Mouse (Mus musculus) layer of hippocampus, postnatal 10 days (tissue): ENCODE measurements around the gene Rps27a. TPM values are rescaled to one million over a fixed set of nuclear protein-coding genes. Genes with fewer than 3 reads are reported as not detected.
"Not testable (repeated sequence)": the region's sequence is repeated elsewhere in the genome, so short reads cannot be mapped to it uniquely, and the experiment has no call there.

Experiments
- DNase-seq, 2 experiments: peaks; one replicate each; pipeline ENCODE4 v3.0.0; 2021; ENCODE audit warnings: low spot score in 2 of 2
- long read RNA-seq: library from polyadenylated mRNA; stranded (forward); transcript quantifications from one replicate; pipeline ENCODE4 v2.0.0, GENCODE M21; 2023
- total RNA-seq, 2 experiments: library from RNA; stranded (reverse); gene quantifications; 2 replicates each; pipeline ENCODE4 v1.2.3; 2021

Gene Rps27a
- 100 to 1,000 TPM; 485 to 520 TPM for total RNA-seq
- long read RNA-seq, transcript Rps27a-201 (5 exons, 637 nt): minor isoform, 32 of 301 reads
- long read RNA-seq, transcript Rps27a-202 (6 exons, 791 nt): major isoform, 210 of 301 reads
- long read RNA-seq, partial matches to known transcripts: 1 of 301 reads
- long read RNA-seq, other reads (novel, unspliced or antisense): 57 of 301 reads

- peak; percentile 95 for DNase-seq
Observed at GRCm38 (mm10) chr11:29547752-29548503, at the start of gene Rps27a, which contains the start of gene Clhc1. TSS of gene Rps27a (minus strand) at chr11:29548109. TSS of gene Clhc1 (plus strand) at chr11:29547950.

GRCm38 (mm10) chr11:29597159-29597558 lies 49.2 kb upstream of the Rps27a start:
- DNase-seq: no peak

- no peak for DNase-seq
Observed at GRCm38 (mm10) chr11:29595217-29595616, 47.3 kb upstream of the Rps27a start.

- DNase-seq: no peak
Observed at GRCm38 (mm10) chr11:29579610-29580009, 31.7 kb upstream of the Rps27a start.

- no peak for DNase-seq
Observed at GRCm38 (mm10) chr11:29572656-29573055, 24.7 kb upstream of the Rps27a start.

- DNase-seq: no peak
Observed at GRCm38 (mm10) chr11:29571536-29571935, 23.6 kb upstream of the Rps27a start.

GRCm38 (mm10) chr11:29563406-29563805 lies 15.5 kb upstream of the Rps27a start:
- DNase-seq: no peak

GRCm38 (mm10) chr11:29560990-29561389 lies 13.1 kb upstream of the Rps27a start:
- no peak for DNase-seq

GRCm38 (mm10) chr11:29560452-29560851 lies 12.5 kb upstream of the Rps27a start:
- DNase-seq: no peak

GRCm38 (mm10) chr11:29549425-29549778 lies 1.5 kb upstream of the Rps27a start:
- DNase-seq: no peak

GRCm38 (mm10) chr11:29548504-29549424 lies 855 bp upstream of the Rps27a start:
- DNase-seq: no peak

- no peak for DNase-seq
Observed at GRCm38 (mm10) chr11:29547249-29547751, 609 bp downstream of the Rps27a start.

GRCm38 (mm10) chr11:29546762-29547161 lies 1.1 kb downstream of the Rps27a start:
- no peak for DNase-seq

GRCm38 (mm10) chr11:29546297-29546696 lies 1.6 kb downstream of the Rps27a start:
- not testable (repeated sequence) for DNase-seq

- not testable (repeated sequence) for DNase-seq
Observed at GRCm38 (mm10) chr11:29545150-29545752, 2.7 kb downstream of the Rps27a start.

- DNase-seq: no peak
Observed at GRCm38 (mm10) chr11:29544225-29544945, 3.5 kb downstream of the Rps27a start.

- no peak for DNase-seq
Observed at GRCm38 (mm10) chr11:29538201-29538600, 9.7 kb downstream of the Rps27a start.

- DNase-seq: peak; percentile 80 to 84
Observed at GRCm38 (mm10) chr11:29525988-29526794, 21.7 kb downstream of the Rps27a start, which contains the start of gene Mtif2. TSS of gene Mtif2 (plus strand) at chr11:29526408.

- peak; percentile 77 to 81 for DNase-seq
Observed at GRCm38 (mm10) chr11:29514682-29515412, 33.1 kb downstream of the Rps27a start, which contains the start of gene Prorsd1. TSS of gene Prorsd1 (minus strand) at chr11:29515033.
